Mouse (Mus musculus) mouse embryonic stem cell (cell line): Measurements from ENCODE around the gene Lurap1.

ENCODE experiments used
- in situ Hi-C, 2 experiments: fragments of 300-500 bp; cut with MboI; formaldehyde crosslinking; loops; 1 replicate in 1 of 2; 3 replicates in 1 of 2; pipeline ENCODE4 v1.14.3; 2019 to 2020; ENCODE audit warnings: low sequenced_read_pairs in 2 of 2, low pct_unique_long_range_greater_than_20kb in 1 of 2, mixed read lengths in 1 of 2; ENCODE audit not compliant: unreplicated experiment in 1 of 2

The Lurap1 gene

GRCm38 (mm10) chr4:116164759-116165554, 13.8 kb upstream of the Lurap1 start:
- in situ Hi-C loops, result no loop called here

DNA sequence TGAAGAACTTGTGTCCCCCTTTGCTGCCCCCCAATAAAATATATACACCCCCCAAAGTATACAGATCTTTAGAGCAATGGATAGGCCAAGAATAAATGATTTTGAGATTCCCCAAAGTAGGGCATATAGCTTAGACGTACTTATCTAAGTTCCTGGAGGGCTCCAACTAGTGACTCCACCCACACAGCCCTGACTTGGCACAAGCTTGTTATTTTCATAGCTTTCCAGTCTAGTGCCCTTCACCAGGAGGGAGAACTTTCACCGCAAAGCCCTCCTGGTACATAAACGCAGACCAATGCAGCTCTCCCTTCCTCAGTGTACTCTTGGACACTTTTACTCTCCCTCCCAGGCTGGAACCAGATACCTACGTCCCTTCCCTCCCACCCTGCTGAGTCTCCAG, 11.0 kb upstream of the Lurap1 start:
- in situ Hi-C loops, result no loop called here

- in situ Hi-C loops, result no loop called here
Measured at GRCm38 (mm10) chr4:116160769-116161168, 9.6 kb upstream of the Lurap1 start.

DNA sequence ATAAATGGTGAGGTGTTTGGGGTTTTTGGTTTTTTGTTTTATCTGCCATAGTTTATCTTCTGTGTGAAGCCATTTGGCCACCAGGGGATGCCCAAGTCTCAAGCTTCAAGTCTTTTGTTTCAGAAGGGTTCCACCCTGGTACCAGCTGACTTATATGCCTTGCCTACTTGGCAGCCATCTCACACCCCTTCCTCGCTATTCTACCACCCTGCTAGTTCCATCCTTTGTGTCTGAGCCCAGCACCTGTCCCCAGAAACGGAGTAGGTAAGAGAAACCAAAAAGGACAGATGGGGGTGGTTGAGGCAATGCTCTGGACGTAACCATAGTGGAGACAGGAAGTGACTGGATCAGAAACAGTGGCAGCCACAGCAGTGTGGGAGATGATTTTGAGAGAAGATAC, 8.8 kb upstream of the Lurap1 start:
- in situ Hi-C loops, result no loop called here

- in situ Hi-C loops, result no loop called here
Measured at GRCm38 (mm10) chr4:116157882-116158281, 6.7 kb upstream of the Lurap1 start.

GRCm38 (mm10) chr4:116152702-116153101, 1.6 kb upstream of the Lurap1 start:
- in situ Hi-C loops, result no loop called here

DNA sequence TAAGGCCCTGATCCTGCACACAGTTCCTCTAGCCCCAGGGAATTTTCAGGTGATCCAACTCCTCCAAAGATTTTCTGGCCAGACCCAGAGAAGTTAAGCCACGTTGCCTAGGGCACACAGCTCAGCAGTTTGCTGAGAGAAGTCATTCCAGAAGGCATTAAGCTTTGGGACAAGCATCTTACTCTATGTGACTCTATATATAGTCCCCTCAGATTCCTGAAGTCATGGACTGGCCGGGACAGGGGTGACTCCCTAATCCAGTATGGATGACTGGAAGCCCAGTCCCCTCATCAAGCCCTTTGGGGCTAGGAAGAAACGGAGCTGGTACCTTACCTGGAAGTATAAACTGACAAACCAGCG, 296 bp downstream of the Lurap1 start:
- in situ Hi-C loops, result no loop called here

GRCm38 (mm10) chr4:116150156-116150861, 829 bp downstream of the Lurap1 start:
- in situ Hi-C loops, result no loop called here

GRCm38 (mm10) chr4:116149812-116150155, 1.4 kb downstream of the Lurap1 start:
- in situ Hi-C loops, result no loop called here

- in situ Hi-C loops, result no loop called here
Measured at GRCm38 (mm10) chr4:116143891-116144717, 7.0 kb downstream of the Lurap1 start.

DNA sequence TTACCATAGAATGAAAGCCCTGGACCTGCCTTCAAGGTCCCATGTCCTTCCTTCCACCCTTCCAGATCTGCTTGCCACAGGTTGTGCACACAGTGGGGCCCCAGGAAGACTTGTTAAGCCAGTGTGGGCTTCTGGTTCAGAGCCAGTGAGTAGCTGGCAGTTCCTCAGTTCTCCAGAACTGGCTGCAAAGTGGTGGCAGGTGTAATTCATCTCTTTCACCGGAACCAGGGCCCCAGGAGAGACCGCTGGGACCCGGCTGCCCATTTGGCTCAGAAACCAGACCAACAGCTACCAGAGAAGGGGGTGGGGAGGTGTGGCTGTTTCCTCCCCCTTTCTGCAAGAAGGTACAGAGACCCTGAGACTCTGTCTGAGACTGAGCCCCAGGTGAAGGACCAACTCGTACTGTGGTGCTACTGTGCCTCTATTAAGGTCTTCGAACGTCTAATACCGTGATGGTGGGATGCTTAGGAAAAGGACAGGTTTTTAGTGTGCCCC, 7.8 kb downstream of the Lurap1 start:
- in situ Hi-C loops, result no loop called here

DNA sequence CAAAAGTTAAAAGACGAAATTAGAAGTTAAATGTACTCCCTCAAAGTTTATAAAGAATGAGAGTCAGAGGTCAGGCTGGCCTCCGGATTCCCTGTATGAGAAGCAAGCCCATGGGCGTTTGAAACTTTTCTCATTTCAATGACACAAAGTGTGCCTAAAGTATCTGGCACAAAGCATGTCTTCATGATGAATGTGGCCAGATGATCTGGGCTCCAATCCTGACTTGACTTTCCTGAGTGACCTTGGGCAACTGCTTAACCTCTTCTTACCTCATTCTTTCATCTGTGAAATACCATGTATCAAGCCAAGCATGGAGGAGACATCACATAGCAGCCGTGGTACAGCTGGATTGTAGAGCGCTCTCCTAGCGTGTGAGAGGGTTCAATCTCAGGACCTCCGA, 8.9 kb downstream of the Lurap1 start:
- in situ Hi-C loops, result no loop called here

DNA sequence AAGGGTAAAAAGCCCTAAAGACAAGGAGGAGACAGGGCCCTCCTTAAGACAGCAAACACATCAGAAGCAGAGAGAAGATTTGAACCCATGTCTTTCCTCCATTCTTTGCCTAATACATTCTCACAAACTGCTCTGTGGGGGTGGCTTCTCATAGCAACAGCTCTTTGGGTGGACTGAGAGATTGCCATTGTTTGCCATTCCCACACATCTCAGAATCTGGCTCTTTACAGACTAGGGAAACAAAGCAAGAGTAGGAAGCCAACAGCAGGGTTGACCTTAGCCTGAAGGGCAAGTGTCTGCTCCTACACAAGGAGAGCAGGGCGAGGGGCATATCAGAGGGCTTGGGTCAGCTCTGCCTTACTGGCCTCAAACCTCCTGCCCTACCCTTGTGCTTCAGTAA, 9.4 kb downstream of the Lurap1 start:
- in situ Hi-C loops, result no loop called here

DNA sequence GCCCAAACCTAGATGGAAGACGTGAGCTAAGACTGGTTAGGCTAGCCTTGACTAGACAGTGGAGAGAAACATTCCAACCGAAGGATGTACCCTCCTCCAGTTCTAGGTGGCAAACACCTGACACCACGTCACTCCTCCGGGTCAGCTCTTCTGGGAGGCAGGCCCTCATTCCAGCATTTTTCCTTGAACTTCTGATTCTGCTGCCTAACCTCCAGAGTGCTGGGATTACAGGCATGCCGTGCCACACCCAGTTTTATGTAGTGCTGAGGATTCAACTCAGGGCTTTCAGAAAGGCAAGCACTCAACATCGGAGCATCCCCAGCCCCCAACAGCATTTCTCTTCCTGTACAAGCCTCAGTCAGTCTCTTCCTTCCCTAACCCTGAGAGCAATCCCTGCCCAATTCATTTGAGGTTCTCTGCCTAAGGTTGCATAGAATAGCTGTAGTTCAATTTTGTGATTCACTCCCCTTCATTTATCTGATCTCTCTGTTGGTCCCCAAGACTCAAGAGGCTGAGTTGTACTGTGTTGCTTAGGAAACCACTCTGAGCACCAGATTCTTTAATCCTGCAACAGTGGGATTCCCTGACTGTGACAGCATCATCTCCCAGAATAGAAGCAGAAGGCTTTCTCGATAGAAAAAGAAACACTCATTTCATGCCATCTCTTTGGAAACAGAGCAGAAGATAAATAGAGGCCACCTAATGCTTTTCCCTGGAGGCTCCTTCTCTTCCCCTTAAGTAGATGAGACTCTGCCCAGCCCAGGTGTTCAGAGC, 10.2 kb downstream of the Lurap1 start:
- in situ Hi-C loops, result no loop called here

GRCm38 (mm10) chr4:116137421-116137996, 13.6 kb downstream of the Lurap1 start:
- in situ Hi-C loops, result no loop called here

DNA sequence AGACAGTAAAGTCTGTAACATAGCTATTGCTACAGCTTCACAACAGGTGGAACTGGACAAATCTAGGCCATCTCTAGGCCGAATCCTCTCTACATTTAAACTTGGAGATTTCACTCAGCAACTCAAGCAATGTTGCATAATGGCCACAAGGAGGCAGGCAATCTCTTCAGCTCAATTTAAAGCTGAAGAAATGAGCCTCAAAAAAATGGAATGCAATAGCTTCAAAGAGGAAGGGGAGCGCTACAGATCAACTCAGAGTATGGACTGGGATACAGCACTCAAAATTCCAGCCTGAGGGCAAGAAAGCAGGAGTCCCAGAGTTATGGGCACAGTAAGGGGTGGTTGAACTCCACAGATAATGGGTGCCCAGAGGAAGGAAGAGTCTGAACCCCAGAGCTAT, 16.1 kb downstream of the Lurap1 start:
- in situ Hi-C loops, result no loop called here

GRCm38 (mm10) chr4:116133126-116133525, 18.0 kb downstream of the Lurap1 start:
- in situ Hi-C loops, result no loop called here

DNA sequence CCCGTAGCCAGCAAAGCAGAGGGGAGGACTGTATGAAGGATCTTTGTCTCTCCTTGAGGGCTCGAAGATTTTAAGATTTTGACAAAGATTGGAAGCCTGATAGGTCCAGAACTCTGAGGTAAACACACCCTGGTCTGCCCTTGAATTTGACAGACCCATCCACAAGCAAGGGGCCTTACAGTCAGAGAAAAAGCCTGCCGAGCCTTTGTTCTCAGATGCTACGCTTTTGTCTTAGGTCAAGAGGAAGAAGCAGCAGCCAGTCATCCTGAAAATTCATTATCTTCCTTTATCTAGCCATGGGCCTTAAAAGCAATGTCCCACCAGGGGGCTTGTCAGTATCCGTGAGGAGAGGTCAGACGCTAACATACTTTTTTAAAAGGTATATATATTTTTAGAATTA, 23.2 kb downstream of the Lurap1 start:
- in situ Hi-C loops, result no loop called here
